Mouse (Mus musculus) bone marrow macrophage, adult 2 months (primary cell): ENCODE measurements around the gene Ddit4. TPM values are rescaled to one million over a fixed set of nuclear protein-coding genes. Genes with fewer than 3 reads are reported as not detected.
"Not testable (repeated sequence)": the region's sequence is repeated elsewhere in the genome, so short reads cannot be mapped to it uniquely, and the experiment has no call there.

Experiments used
- H3K27ac ChIP-seq: 2 replicates; pipeline ENCODE4 v1.5.1; 2012; ENCODE audit warnings: low read depth, low read length; ENCODE audit not compliant: insufficient read depth
- H3K4me1 ChIP-seq: 2 replicates; pipeline ENCODE4 v1.6.1; 2012; ENCODE audit warnings: low read length; ENCODE audit not compliant: control insufficient read depth, insufficient read depth
- H3K4me3 ChIP-seq: 2 replicates; pipeline ENCODE4 v1.5.1; 2012; ENCODE audit warnings: mild to moderate bottlenecking, low read length, moderate library complexity; ENCODE audit not compliant: insufficient read depth
- CTCF ChIP-seq: IDR thresholded peaks from 2 replicates; pipeline ENCODE4 v1.5.1; 2012; ENCODE audit warnings: low read depth, mild to moderate bottlenecking, low read length, moderate library complexity
- POLR2A ChIP-seq: IDR thresholded peaks from 2 replicates; pipeline ENCODE4 v1.6.1; 2012; ENCODE audit warnings: mild to moderate bottlenecking, low read depth, low read length, borderline replicate concordance
- polyA plus RNA-seq: library from polyadenylated mRNA; stranded (reverse); fragments of >200 nt; gene quantifications from 2 replicates; pipeline ENCODE4 v1.2.4, GENCODE M21; 2012; ENCODE audit not compliant: missing spikeins, insufficient read depth, insufficient read length

Gene Ddit4
- polyA plus RNA-seq = 3.4 and 3.5 TPM in 2 replicates

DNA sequence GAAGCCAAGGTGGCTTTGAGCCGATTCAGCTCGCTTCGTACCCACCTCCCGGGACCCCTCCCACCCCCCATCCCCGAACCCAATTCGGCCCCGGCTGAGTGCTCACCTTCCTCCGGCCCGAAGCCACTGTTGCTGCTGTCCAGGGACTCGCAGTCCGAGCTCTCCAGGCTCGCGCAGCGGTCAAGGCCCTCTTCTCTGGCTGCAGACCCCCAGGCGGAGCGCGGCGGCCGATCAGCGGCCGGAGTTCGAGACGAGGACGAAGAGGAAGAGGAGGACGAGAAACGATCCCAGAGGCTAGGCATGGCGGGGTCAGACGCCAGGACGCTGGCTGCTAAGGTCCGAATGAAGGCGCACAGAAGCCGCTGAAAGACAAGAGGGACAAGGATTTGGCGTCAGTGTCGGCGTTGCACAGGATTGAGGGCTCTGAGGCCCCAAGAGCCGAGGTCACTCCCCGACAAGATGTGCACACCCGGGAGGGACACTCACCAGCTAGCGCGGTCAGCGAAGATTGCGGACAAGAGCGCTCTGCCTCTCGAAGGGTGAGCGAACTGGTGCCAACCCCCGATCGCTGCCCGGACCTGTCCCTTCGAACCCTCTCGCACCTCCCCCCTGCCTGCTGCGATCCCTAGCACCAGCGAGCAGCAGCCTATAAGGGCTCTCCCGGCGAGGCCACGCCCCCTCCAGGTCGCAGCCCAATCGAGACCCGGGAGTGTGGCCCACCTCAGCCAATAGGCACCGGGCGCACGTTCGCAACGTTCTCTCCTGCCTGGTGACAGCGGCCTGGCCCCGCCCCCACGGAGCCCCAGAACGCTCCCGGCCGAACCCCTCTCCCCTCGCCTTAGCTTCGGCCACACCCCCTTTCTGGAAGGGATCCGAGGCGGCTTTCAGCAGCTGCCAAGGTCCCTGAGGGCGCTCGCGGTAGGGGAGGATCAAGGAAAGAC lies at the start of gene Ddit4:
TSS of gene Ddit4 (minus strand) at position 624 of the 941 bp plus-strand sequence.
- TF ChIP-seq CTCF = no peak; the same call in 1 of the 2 replicates
- TF ChIP-seq POLR2A = peak; percentile 98; the same call in 1 of the 2 replicates
- peak within 1 kb of the TSS; percentile 87 for H3K27ac ChIP-seq
- peaks cover 27% of the 10 kb centered on the region for H3K4me1 ChIP-seq
- H3K4me3 ChIP-seq = peak within 1 kb of the TSS; percentile 75

DNA sequence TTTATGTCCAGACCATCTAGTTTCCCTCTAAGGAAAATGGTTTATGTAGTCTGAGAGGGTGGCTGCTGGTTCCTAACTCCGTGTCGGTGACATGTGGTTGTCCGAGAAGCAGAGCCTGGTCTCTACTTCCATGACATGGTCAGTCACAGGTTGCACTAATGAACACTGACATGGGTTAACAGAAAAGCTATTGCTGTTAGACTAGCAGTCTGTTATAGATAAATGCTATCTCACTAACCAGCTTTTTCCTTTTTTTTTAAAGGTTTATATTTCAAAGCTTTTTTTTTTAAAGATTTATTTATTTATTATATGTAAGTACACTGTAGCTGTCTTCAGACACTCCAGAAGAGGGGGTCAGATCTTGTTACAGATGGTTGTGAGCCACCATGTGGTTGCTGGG lies 47.4 kb upstream of the Ddit4 start:
- no peak for TF ChIP-seq CTCF
- no peak for TF ChIP-seq POLR2A
- Histone ChIP-seq H3K27ac (no peak overlapping the region), H3K4me1 (0 out of 2 replicates have a peak, but pooled peaks cover 5% of the 10 kb centered on the region), H3K4me3 (no peak overlapping the region)

DNA sequence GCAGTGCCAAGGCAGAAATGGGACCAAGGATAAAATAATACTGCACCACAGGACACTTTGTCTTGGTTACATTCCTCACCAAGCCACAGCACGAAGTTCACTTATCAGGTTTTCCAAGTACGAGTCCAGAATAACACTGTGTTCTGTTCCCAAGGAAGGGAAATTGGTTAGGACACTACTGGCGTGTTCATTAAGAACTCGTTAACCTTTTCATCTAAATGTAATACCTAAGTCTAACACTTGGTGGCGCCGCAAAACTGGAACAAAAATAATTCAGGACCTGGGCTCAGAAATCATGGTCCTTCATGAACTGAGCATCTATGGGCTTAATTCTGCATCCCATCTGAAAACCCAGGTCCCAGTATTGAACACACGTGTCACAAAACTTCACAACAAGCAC lies 46.0 kb upstream of the Ddit4 start:
- Histone ChIP-seq H3K27ac (no peak overlapping the region), H3K4me1 (0 out of 2 replicates have a peak, but pooled peaks cover 5% of the 10 kb centered on the region), H3K4me3 (no peak overlapping the region)
- TF ChIP-seq POLR2A (no peak), CTCF (no peak)

DNA sequence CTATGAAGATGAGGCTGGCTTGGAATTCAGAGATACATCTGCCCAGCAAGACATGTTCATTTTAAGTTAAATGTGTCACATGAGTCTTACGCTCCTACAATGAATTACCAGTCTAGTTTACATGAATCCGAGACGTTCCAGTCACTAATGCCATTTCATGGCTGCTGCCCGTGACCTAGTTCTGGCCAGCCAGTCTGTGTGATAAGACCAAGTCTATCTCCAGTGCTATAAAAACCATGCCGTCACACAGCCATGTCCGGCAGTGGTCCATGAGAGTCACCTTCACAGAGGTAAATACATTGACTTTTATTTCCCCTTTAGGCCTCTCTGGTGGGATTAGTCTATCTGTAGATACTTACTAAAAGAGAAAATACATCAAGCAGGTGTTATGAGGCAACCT lies 44.3 kb upstream of the Ddit4 start:
- no peak for TF ChIP-seq CTCF
- TF ChIP-seq POLR2A = no peak
- Histone ChIP-seq H3K4me3 (no peak overlapping the region), H3K4me1 (0 out of 2 replicates have a peak, but pooled peaks cover 2% of the 10 kb centered on the region), H3K27ac (no peak overlapping the region)

DNA sequence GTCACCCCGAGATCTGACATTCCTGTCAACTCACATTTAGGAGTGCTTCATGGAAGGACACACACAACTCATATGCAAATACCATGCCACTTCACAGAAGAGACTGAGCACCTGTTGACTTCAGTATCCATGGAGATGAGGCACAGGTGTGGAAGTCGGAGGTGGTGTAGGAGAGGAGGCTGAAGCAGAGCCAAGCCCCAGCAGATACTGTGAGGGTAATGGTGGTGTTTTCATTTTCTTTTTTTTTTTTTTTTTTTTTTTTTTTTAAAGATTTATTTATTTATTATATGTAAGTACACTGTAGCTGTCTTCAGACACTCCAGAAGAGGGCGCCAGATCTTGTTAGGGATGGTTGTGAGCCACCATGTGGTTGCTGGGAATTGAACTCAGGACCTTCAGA lies 42.2 kb upstream of the Ddit4 start:
- H3K4me1 ChIP-seq, H3K27ac ChIP-seq, H3K4me3 ChIP-seq: not testable (repeated sequence)

DNA sequence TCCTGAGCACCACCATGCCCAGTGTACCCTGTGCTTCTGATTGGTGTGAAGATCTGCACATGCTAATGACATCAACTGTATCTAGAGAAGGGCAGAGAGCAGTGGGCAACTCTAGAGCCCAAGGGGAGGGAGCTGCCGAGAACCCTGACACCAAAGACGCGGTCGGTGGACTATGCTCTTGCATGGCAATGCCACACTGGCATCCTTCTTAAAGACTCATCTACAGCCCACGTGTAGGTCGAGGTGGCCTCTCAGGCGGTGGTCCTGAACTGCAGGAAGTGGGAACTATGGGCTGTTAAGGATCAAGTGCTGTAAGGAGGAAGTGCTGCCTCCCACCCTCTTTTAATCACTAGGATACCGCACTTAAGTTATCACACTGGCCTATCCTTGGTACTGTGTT lies 40.4 kb upstream of the Ddit4 start:
- TF ChIP-seq POLR2A (no peak), CTCF (no peak)
- Histone ChIP-seq H3K4me3 (no peak overlapping the region), H3K27ac (no peak overlapping the region), H3K4me1 (no peaks in the 10 kb centered on the region)

DNA sequence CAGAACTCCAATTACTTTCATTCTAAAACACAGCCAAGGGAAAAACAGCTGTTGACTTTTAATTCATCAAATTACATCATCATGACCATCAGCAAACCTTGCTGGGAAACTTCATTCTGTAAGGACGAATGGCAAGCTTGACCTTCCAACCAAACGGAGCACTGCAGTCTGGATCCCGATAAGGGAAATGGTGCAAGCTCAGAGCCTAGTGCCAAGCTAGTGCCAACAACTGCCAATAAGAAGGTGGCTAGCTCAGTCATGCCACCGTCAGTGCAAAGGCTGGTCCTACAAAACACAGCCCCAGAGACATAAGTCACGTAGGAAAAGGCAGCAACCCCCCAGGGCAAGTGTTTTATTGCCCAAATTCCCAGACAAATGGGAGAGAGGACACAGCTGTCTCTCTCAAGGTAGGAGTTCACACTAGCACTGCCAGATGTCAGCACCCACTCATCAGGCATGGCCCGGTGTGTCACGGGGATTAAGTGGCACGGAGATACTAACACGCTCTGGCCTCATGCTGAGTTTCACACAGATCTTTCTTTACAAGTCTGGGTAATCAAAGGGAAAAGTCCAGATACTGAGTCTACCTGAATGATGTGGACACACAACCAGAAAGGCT lies 39.7 kb upstream of the Ddit4 start:
- Histone ChIP-seq H3K4me3 (no peak overlapping the region), H3K4me1 (no peaks in the 10 kb centered on the region), H3K27ac (no peak overlapping the region)
- TF ChIP-seq CTCF (no peak), POLR2A (no peak)

DNA sequence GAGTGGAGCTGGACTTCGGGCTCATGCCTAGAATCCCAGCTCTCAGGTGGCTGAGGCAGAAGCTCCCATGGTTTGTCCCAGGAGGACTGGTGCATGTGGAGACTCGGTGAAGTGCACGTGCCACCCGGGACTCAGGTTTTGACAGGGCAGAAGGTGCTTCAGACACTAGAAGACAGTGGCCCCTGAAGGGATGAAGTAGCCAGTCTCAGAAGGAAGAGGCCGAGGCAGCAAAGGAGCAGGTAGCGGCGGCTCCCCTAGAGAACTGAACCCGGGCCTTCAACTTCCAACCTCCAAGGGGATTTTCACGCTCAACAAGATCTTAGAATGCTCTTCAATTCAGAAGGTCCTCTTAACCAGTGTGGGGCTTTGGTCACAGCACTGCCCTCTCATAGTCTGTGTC lies 38.8 kb upstream of the Ddit4 start:
- Histone ChIP-seq H3K27ac (no peak overlapping the region), H3K4me3 (no peak overlapping the region), H3K4me1 (no peaks in the 10 kb centered on the region)
- TF ChIP-seq POLR2A (no peak), CTCF (no peak)

DNA sequence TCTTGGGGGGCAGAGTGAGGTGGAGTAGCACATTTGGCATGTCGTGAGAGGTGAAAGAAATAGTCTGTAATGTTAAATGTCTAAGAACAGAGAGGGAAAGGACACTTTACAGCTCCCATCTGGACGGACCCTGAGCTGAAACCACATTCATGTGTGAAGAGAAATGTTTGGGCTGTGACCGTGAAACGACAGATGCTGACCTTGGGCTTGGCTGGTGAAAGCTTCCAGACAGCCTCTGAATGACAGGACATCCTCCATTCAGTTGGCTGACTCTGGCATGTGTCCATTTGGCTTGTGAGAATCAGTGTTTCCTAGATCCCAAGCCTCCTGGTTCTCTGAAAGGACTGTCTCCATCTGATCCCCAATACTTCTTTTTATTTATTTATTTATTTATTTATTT lies 36.4 kb upstream of the Ddit4 start:
- H3K27ac ChIP-seq = no peak overlapping the region
- no peaks in the 10 kb centered on the region for H3K4me1 ChIP-seq
- TF ChIP-seq POLR2A (no peak), CTCF (no peak)
- no peak overlapping the region for H3K4me3 ChIP-seq

DNA sequence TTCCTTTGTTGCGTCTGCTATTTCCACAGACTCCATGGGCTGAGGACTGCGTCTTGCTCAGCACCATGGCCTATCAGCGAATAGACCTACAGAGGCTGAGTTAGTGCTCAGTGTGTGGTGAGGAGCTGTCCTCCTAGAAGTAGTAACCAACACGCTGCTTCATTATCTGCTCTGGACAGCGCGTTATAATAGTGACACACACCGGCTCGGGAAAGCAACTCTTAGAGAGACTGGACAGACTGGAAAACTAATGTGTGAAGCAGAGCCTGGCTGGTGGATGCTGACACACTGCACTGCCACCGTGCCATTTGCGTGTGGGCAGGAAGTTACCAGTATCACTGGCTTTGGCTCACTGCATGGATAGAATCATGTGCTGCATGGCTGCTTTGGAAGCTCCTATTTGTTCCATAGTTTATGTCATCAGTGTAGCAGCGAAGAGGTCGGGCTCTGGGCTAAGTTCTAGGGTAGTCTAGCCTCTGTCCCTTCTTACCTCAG lies 30.8 kb upstream of the Ddit4 start:
- Histone ChIP-seq H3K4me3 (no peak overlapping the region), H3K4me1 (peaks cover 35% of the 10 kb centered on the region)
- no peak for TF ChIP-seq CTCF
- TF ChIP-seq POLR2A = no peak

More for the DNA sequence above, 30.8 kb upstream of the Ddit4 start:
- H3K27ac ChIP-seq = no peak overlapping the region
